9 mouse cellular contexts compared by ENCODE assay signal in genomic region chr16:24434531-24435114, GRCm38 (mm10). TPM values are rescaled to one million over a fixed set of nuclear protein-coding genes. Genes with fewer than 3 reads are reported as not detected.
DNase-seq lines count a peak whose midpoint lies in the region; ATAC-seq and TF ChIP-seq lines count a peak whose summit lies in the region.
"Had no signal": no experiment of that assay in that cellular context is flagged by ENCODE, and none has a peak within 500 bp of the region (broad histone marks: within the 10 kb centered on the region; RNA-seq: fewer than 3 reads in every experiment).

No protein-coding gene starts in this region.

- WGBS in forebrain, embryonic 10.5 days, result 59% methylated on average over 7 of the region's 7 CpGs
- 55% methylated on average over 7 of the region's 7 CpGs for WGBS in forebrain, embryonic 11.5 days
- WGBS in embryonic facial prominence, embryonic 15.5 days, result 32% methylated on average over 7 of the region's 7 CpGs
- 35% methylated on average over 7 of the region's 7 CpGs for WGBS in hindbrain, embryonic 15.5 days
- WGBS in liver, postnatal 0 days (ENCODE audit: insufficient replicate concordance), result 54% methylated on average over 7 of the region's 7 CpGs

- no peak for DNase-seq in forebrain, embryonic 10.5 days (ENCODE audit: extremely low spot score, low spot score)
- DNase-seq in forebrain, embryonic 11.5 days (ENCODE audit: low spot score), result no peak
- peak; percentile 80 for DNase-seq in NIH3T3 (ENCODE audit: low read depth)
- no peak for DNase-seq in liver, postnatal 0 days
- DNase-seq in ovary, postnatal 14 days (ENCODE audit: low spot score), result no peak

- no peak overlapping the region for H3K4me3 ChIP-seq in forebrain, embryonic 10.5 days
- no peak overlapping the region for H3K4me3 ChIP-seq in forebrain, embryonic 11.5 days (ENCODE audit: low read depth, low read length)
- no peak overlapping the region for H3K4me3 ChIP-seq in embryonic facial prominence, embryonic 15.5 days (replicated peaks)
- H3K4me3 ChIP-seq in hindbrain, embryonic 15.5 days, result no peak overlapping the region
- H3K4me3 ChIP-seq in liver, postnatal 0 days (ENCODE audit: low read depth, low read length), result no peak overlapping the region
- H3K4me3 ChIP-seq: erythroblast, embryonic 14.5 days had no signal

- no peak overlapping the region for H3K4me2 ChIP-seq in forebrain, embryonic 11.5 days (ENCODE audit: low read depth, low read length, severe bottlenecking)
- H3K4me2 ChIP-seq in embryonic facial prominence, embryonic 15.5 days (replicated peaks), result no peak overlapping the region
- H3K4me2 ChIP-seq in hindbrain, embryonic 15.5 days, result no peak overlapping the region
- no peak overlapping the region for H3K4me2 ChIP-seq in liver, postnatal 0 days (ENCODE audit: low read depth, low read length)

- H3K4me1 ChIP-seq in forebrain, embryonic 10.5 days, result peaks cover 38% of the 10 kb centered on the region
- H3K4me1 ChIP-seq in forebrain, embryonic 11.5 days (replicated peaks; ENCODE audit: control insufficient read depth, insufficient read depth, low read length), result no peaks in the 10 kb centered on the region
- H3K4me1 ChIP-seq in embryonic facial prominence, embryonic 15.5 days, result peaks cover 30% of the 10 kb centered on the region
- H3K4me1 ChIP-seq in hindbrain, embryonic 15.5 days (replicated peaks), result peaks cover 22% of the 10 kb centered on the region
- H3K4me1 ChIP-seq in liver, postnatal 0 days (ENCODE audit: insufficient read depth), result peaks cover 31% of the 10 kb centered on the region

- no peaks in the 10 kb centered on the region for H3K9me3 ChIP-seq in forebrain, embryonic 10.5 days
- H3K9me3 ChIP-seq in forebrain, embryonic 11.5 days (ENCODE audit: control insufficient read depth, low read length), result no peaks in the 10 kb centered on the region
- H3K9me3 ChIP-seq in embryonic facial prominence, embryonic 15.5 days (replicated peaks), result no peaks in the 10 kb centered on the region
- H3K9me3 ChIP-seq in hindbrain, embryonic 15.5 days, result no peaks in the 10 kb centered on the region
- no peaks in the 10 kb centered on the region for H3K9me3 ChIP-seq in liver, postnatal 0 days (ENCODE audit: low read length)

- no peak for ATAC-seq in forebrain, embryonic 11.5 days (replicated peaks; ENCODE audit: low FRiP score)
- no peak for ATAC-seq in embryonic facial prominence, embryonic 15.5 days (ENCODE audit: insufficient number of reproducible peaks, low FRiP score, low TSS enrichment, low read depth)
- 0 out of 2 replicates have a peak, but pooled peaks have one; percentile 42 for ATAC-seq in hindbrain, embryonic 15.5 days (ENCODE audit: low FRiP score, low read depth)
- ATAC-seq in liver, postnatal 0 days, result peak; percentile 24; the same call in 1 of the 2 replicates
- no peak for ATAC-seq in activated CD4-positive, CD25-positive, alpha-beta regulatory T cell, adult 4 months

- H3K27ac ChIP-seq in forebrain, embryonic 10.5 days, result peak overlapping the region; percentile 37; the same call in 1 of the 2 replicates
- H3K27ac ChIP-seq in forebrain, embryonic 11.5 days (ENCODE audit: low read depth, low read length), result no peak overlapping the region
- peak overlapping the region; percentile 7; the same call in 1 of the 2 replicates for H3K27ac ChIP-seq in embryonic facial prominence, embryonic 15.5 days (replicated peaks)
- peak overlapping the region; percentile 63 for H3K27ac ChIP-seq in hindbrain, embryonic 15.5 days (replicated peaks)
- peak overlapping the region; percentile 4; the same call in 1 of the 2 replicates for H3K27ac ChIP-seq in liver, postnatal 0 days (ENCODE audit: low read depth)

- no peak for TF ChIP-seq CTCF in liver, postnatal 0 days (IDR thresholded peaks at IDR 0.05; ENCODE audit: low read depth)

- H3K36me3 ChIP-seq in forebrain, embryonic 10.5 days (replicated peaks), result no peaks in the 10 kb centered on the region
- no peaks in the 10 kb centered on the region for H3K36me3 ChIP-seq in forebrain, embryonic 11.5 days (ENCODE audit: control insufficient read depth, insufficient read depth, low read length)
- no peaks in the 10 kb centered on the region for H3K36me3 ChIP-seq in embryonic facial prominence, embryonic 15.5 days
- H3K36me3 ChIP-seq in hindbrain, embryonic 15.5 days, result no peaks in the 10 kb centered on the region
- H3K36me3 ChIP-seq in liver, postnatal 0 days (replicated peaks; ENCODE audit: insufficient read depth, low read length), result no peaks in the 10 kb centered on the region

- no peaks in the 10 kb centered on the region for H3K27me3 ChIP-seq in forebrain, embryonic 10.5 days (ENCODE audit: poor library complexity, severe bottlenecking)
- H3K27me3 ChIP-seq in forebrain, embryonic 11.5 days (ENCODE audit: control insufficient read depth, insufficient read depth, low read length), result no peaks in the 10 kb centered on the region
- no peaks in the 10 kb centered on the region for H3K27me3 ChIP-seq in embryonic facial prominence, embryonic 15.5 days
- no peaks in the 10 kb centered on the region for H3K27me3 ChIP-seq in hindbrain, embryonic 15.5 days
- no peaks in the 10 kb centered on the region for H3K27me3 ChIP-seq in liver, postnatal 0 days (ENCODE audit: insufficient read depth, low read length)

- H3K9ac ChIP-seq in forebrain, embryonic 11.5 days (ENCODE audit: low read length), result no peak overlapping the region
- no peak overlapping the region for H3K9ac ChIP-seq in embryonic facial prominence, embryonic 15.5 days
- H3K9ac ChIP-seq in hindbrain, embryonic 15.5 days, result no peak overlapping the region
- 0 out of 2 replicates have a peak overlapping the region, but pooled peaks have one; percentile 13 for H3K9ac ChIP-seq in liver, postnatal 0 days (replicated peaks)

- no peak for TF ChIP-seq EP300 in liver, postnatal 0 days (IDR thresholded peaks at IDR 0.05; ENCODE audit: low read depth)

RNA-seq across cellular contexts. Expression of gene Lpp, which starts 41.3 kb away (rescaled TPM):
- polyA plus RNA-seq in forebrain, embryonic 10.5 days (2016; fragmentation: Nextera tagmentation; extraction: Ambion mirVana), result 27.3 and 27.9 TPM in 2 replicates
- polyA plus RNA-seq in forebrain, embryonic 11.5 days (2014; fragmentation: Nextera tagmentation; extraction: Ambion mirVana), result 20.4 and 22.1 TPM in 2 replicates
- 51.4 and 52.8 TPM in 2 replicates for polyA plus RNA-seq in embryonic facial prominence, embryonic 15.5 days (2015; fragmentation: Nextera tagmentation; extraction: Ambion mirVana)
- 11.4 and 11.5 TPM in 2 replicates for polyA plus RNA-seq in hindbrain, embryonic 15.5 days (2015; fragmentation: Nextera tagmentation; extraction: Ambion mirVana)
- 9.1 and 10.7 TPM in 2 replicates for polyA plus RNA-seq in liver, postnatal 0 days (2015; fragmentation: Nextera tagmentation; extraction: Ambion mirVana)
- 10 to 100 TPM; 15.5 to 16.8 TPM for polyA plus RNA-seq in activated CD4-positive, CD25-positive, alpha-beta regulatory T cell, adult 4 months (2017; shearing (Covaris generic))
- polyA plus RNA-seq: erythroblast, embryonic 14.5 days had no signal

Comparison
In these comparisons a context has a peak if more than half of its experiments do, and no peak if none do; other contexts are left out.
1. ATAC-seq: peak in hindbrain, embryonic 15.5 days (single experiment) and liver, postnatal 0 days (single experiment); none in forebrain, embryonic 11.5 days (single experiment), embryonic facial prominence, embryonic 15.5 days (single experiment) and activated CD4-positive, CD25-positive, alpha-beta regulatory T cell, adult 4 months (single experiment).